Mouse (Mus musculus) erythroid progenitor cell, adult 5-6 weeks (primary cell): ENCODE data around the gene Atm. TPM values are rescaled to one million over a fixed set of nuclear protein-coding genes. Genes with fewer than 3 reads are reported as not detected.

Experiments
- ATAC-seq: replicated peaks from 2 replicates; pipeline ENCODE4 v1.8.0; 2016; ENCODE audit warnings: moderate number of reproducible peaks, mild to moderate bottlenecking, moderate TSS enrichment, inconsistent platforms; ENCODE audit not compliant: poor library complexity, low FRiP score, severe bottlenecking
- total RNA-seq, 2 experiments: library from RNA; stranded (forward) in 1 of 2; stranded (reverse) in 1 of 2; fragments of 150-400 nt in 1 of 2; fragments of 186-747, 209-891 nt in 1 of 2; gene quantifications; 2 replicates each; pipeline versions ENCODE4 v1.2.3 to v1.2.4; 2015 to 2017; ENCODE audit warnings: low replicate concordance in 2 of 2

Atm gene
- total RNA-seq, 2 experiments from 2014 or later, result 4.2 to 4.6 TPM

GRCm38 (mm10) chr9:53422133-53422896 is 114.2 kb downstream of the Atm start:
- peak; percentile 90 for ATAC-seq

- no peak for ATAC-seq
Observed at GRCm38 (mm10) chr9:53409427-53409826, 127.1 kb downstream of the Atm start.

GRCm38 (mm10) chr9:53408953-53409361 is 127.6 kb downstream of the Atm start:
- no peak for ATAC-seq

- no peak for ATAC-seq
Observed at GRCm38 (mm10) chr9:53408548-53408947, 128.0 kb downstream of the Atm start.

GRCm38 (mm10) chr9:53404753-53405722 is 131.5 kb downstream of the Atm start:
- ATAC-seq, result peak; percentile 49

- ATAC-seq, result no peak
Observed at GRCm38 (mm10) chr9:53404050-53404752, 132.3 kb downstream of the Atm start.

- no peak for ATAC-seq
Observed at GRCm38 (mm10) chr9:53402991-53403390, 133.5 kb downstream of the Atm start.

GRCm38 (mm10) chr9:53402291-53402711 is 134.2 kb downstream of the Atm start, which contains the start of gene 4930550C14Rik:
TSS of gene 4930550C14Rik (plus strand) at chr9:53402325.
- no peak for ATAC-seq

GRCm38 (mm10) chr9:53401146-53401545 is 135.4 kb downstream of the Atm start:
- ATAC-seq, result no peak

GRCm38 (mm10) chr9:53400696-53401095 is 135.8 kb downstream of the Atm start:
- no peak for ATAC-seq

- ATAC-seq, result no peak
Observed at GRCm38 (mm10) chr9:53399537-53399936, 137.0 kb downstream of the Atm start.

GRCm38 (mm10) chr9:53398388-53398700 is 138.2 kb downstream of the Atm start:
- no peak for ATAC-seq

GRCm38 (mm10) chr9:53397685-53398387 is 138.7 kb downstream of the Atm start:
- ATAC-seq, result no peak

- no peak for ATAC-seq
Observed at GRCm38 (mm10) chr9:53390136-53390535, 146.4 kb downstream of the Atm start.

Other genes starting within 250 kb of the Atm start
- gene Exph5, start 235.1 kb downstream of the Atm start, total RNA-seq (2015; ENCODE audit: low replicate concordance), result not detected in 2 replicates
- gene Exph5, start 235.1 kb downstream of the Atm start, total RNA-seq (2017; ENCODE audit: low replicate concordance), result not detected in 2 replicates
- gene Kdelc2, start 152.7 kb downstream of the Atm start, total RNA-seq (2015; ENCODE audit: low replicate concordance), result 0.72 and 2.1 TPM in 2 replicates
- 0.15 TPM in 1 of 2 replicates, not detected in the other for gene Kdelc2, start 152.7 kb downstream of the Atm start, total RNA-seq (2017; ENCODE audit: low replicate concordance)
- 1.4 TPM in 1 of 2 replicates, not detected in the other for gene 4930550C14Rik, start 134.4 kb downstream of the Atm start, total RNA-seq (2015; ENCODE audit: low replicate concordance)
- not detected in 2 replicates for gene 4930550C14Rik, start 134.4 kb downstream of the Atm start, total RNA-seq (2017; ENCODE audit: low replicate concordance)
- 34.2 and 35.2 TPM in 2 replicates for gene Npat, start 307 bp upstream of the Atm start, total RNA-seq (2015; ENCODE audit: low replicate concordance)
- gene Npat, start 307 bp upstream of the Atm start, total RNA-seq (2017; ENCODE audit: low replicate concordance), result 23.0 and 32.1 TPM in 2 replicates
- gene Acat1, start 73.6 kb upstream of the Atm start, total RNA-seq (2015; ENCODE audit: low replicate concordance), result 41.8 and 69.6 TPM in 2 replicates
- gene Acat1, start 73.6 kb upstream of the Atm start, total RNA-seq (2017; ENCODE audit: low replicate concordance), result 37.1 and 70.5 TPM in 2 replicates
- 16.2 and 17.2 TPM in 2 replicates for gene Cul5, start 133.3 kb upstream of the Atm start, total RNA-seq (2015; ENCODE audit: low replicate concordance)
- 15.0 and 26.5 TPM in 2 replicates for gene Cul5, start 133.3 kb upstream of the Atm start, total RNA-seq (2017; ENCODE audit: low replicate concordance)
- 2.5 TPM in 1 of 2 replicates, not detected in the other for gene Rab39, start 169.5 kb upstream of the Atm start, total RNA-seq (2015; ENCODE audit: low replicate concordance)
- 0.64 TPM in 1 of 2 replicates, not detected in the other for gene Rab39, start 169.5 kb upstream of the Atm start, total RNA-seq (2017; ENCODE audit: low replicate concordance)
- not detected in 2 replicates for gene Slc35f2, start 234.8 kb upstream of the Atm start, total RNA-seq (2015; ENCODE audit: low replicate concordance)
- not detected in 2 replicates for gene Slc35f2, start 234.8 kb upstream of the Atm start, total RNA-seq (2017; ENCODE audit: low replicate concordance)